Mouse (Mus musculus): ENCODE results near the gene Olfr692. TPM values are rescaled to one million over a fixed set of nuclear protein-coding genes. Genes with fewer than 3 reads are reported as not detected.

The Olfr692 gene
- polyA plus RNA-seq, 1 experiment from 2014 or later: not detected

GRCm38 (mm10) chr7:105372912-105373311 lies 4.9 kb downstream of the Olfr692 start:
- Histone ChIP-seq H3K9ac (ENCODE audit: low read depth, low read length) (no peak overlapping the region), H3K4me2 (ENCODE audit: low read length) (no peak overlapping the region), H3K36me3 (ENCODE audit: control insufficient read depth, insufficient read depth, low read length) (peaks cover 11% of the 10 kb centered on the region), H3K4me1 (ENCODE audit: control insufficient read depth, insufficient read depth, low read depth, low read length) (no peaks in the 10 kb centered on the region), H3K27me3 (replicated peaks; ENCODE audit: control insufficient read depth, insufficient read depth, low read length) (no peaks in the 10 kb centered on the region), H3K27ac (ENCODE audit: low read depth, low read length) (no peak overlapping the region), H3K4me3 (ENCODE audit: low read length) (no peak overlapping the region), H3K9me3 (ENCODE audit: control insufficient read depth, low read length) (no peaks in the 10 kb centered on the region)
- WGBS: 95% methylated on average over 1 of the region's 1 CpGs
- no peak for ATAC-seq

GRCm38 (mm10) chr7:105373509-105373908 lies 5.5 kb downstream of the Olfr692 start:
- no peak for ATAC-seq
- Histone ChIP-seq H3K27me3 (replicated peaks; ENCODE audit: control insufficient read depth, insufficient read depth, low read length) (no peaks in the 10 kb centered on the region), H3K27ac (ENCODE audit: low read depth, low read length) (no peak overlapping the region), H3K4me3 (ENCODE audit: low read length) (no peak overlapping the region), H3K9ac (ENCODE audit: low read depth, low read length) (no peak overlapping the region), H3K4me2 (ENCODE audit: low read length) (no peak overlapping the region), H3K4me1 (ENCODE audit: control insufficient read depth, insufficient read depth, low read depth, low read length) (no peaks in the 10 kb centered on the region), H3K36me3 (ENCODE audit: control insufficient read depth, insufficient read depth, low read length) (peaks cover 17% of the 10 kb centered on the region), H3K9me3 (ENCODE audit: control insufficient read depth, low read length) (no peaks in the 10 kb centered on the region)
- 79% methylated on average over 4 of the region's 4 CpGs for WGBS

- ATAC-seq: no peak
- H3K4me1 ChIP-seq (ENCODE audit: control insufficient read depth, insufficient read depth, low read depth, low read length): no peaks in the 10 kb centered on the region
- H3K4me2 ChIP-seq (ENCODE audit: low read length): no peak overlapping the region
- no peak overlapping the region for H3K4me3 ChIP-seq (ENCODE audit: low read length)
- H3K27me3 ChIP-seq (replicated peaks; ENCODE audit: control insufficient read depth, insufficient read depth, low read length): no peaks in the 10 kb centered on the region
- no peak overlapping the region for H3K27ac ChIP-seq (ENCODE audit: low read depth, low read length)
- no peaks in the 10 kb centered on the region for H3K9me3 ChIP-seq (ENCODE audit: control insufficient read depth, low read length)
- H3K9ac ChIP-seq (ENCODE audit: low read depth, low read length): no peak overlapping the region
- peaks cover 22% of the 10 kb centered on the region for H3K36me3 ChIP-seq (ENCODE audit: control insufficient read depth, insufficient read depth, low read length)
- 96% methylated on average over 3 of the region's 3 CpGs for WGBS
Observed at GRCm38 (mm10) chr7:105373976-105374375, 5.9 kb downstream of the Olfr692 start.

- 100% methylated on average over 1 of the region's 1 CpGs for WGBS
Observed at GRCm38 (mm10) chr7:105374866-105375265, 6.8 kb downstream of the Olfr692 start, which contains the start of gene Gm5901. Gene Gm5901 (plus strand): TSS chr7:105375038.

GRCm38 (mm10) chr7:105380329-105380728 lies 12.3 kb downstream of the Olfr692 start:
- Histone ChIP-seq H3K36me3 (ENCODE audit: control insufficient read depth, insufficient read depth, low read length) (peaks cover 59% of the 10 kb centered on the region), H3K4me1 (ENCODE audit: control insufficient read depth, insufficient read depth, low read depth, low read length) (no peaks in the 10 kb centered on the region), H3K4me3 (ENCODE audit: low read length) (no peak overlapping the region), H3K27ac (ENCODE audit: low read depth, low read length) (no peak overlapping the region), H3K9me3 (ENCODE audit: control insufficient read depth, low read length) (no peaks in the 10 kb centered on the region), H3K4me2 (ENCODE audit: low read length) (no peak overlapping the region), H3K27me3 (replicated peaks; ENCODE audit: control insufficient read depth, insufficient read depth, low read length) (no peaks in the 10 kb centered on the region), H3K9ac (ENCODE audit: low read depth, low read length) (no peak overlapping the region)
- WGBS: 96% methylated on average over 3 of the region's 3 CpGs
- no peak for ATAC-seq

More at GRCm38 (mm10) chr7:105374866-105375265, 6.8 kb downstream of the Olfr692 start, which contains the start of gene Gm5901:
- Histone ChIP-seq H3K27ac (ENCODE audit: low read depth, low read length) (no peak within 1 kb of the TSS), H3K9ac (ENCODE audit: low read depth, low read length) (no peak within 1 kb of the TSS), H3K27me3 (replicated peaks; ENCODE audit: control insufficient read depth, insufficient read depth, low read length) (no peaks in the 10 kb centered on the region), H3K9me3 (ENCODE audit: control insufficient read depth, low read length) (no peaks in the 10 kb centered on the region), H3K4me1 (ENCODE audit: control insufficient read depth, insufficient read depth, low read depth, low read length) (no peaks in the 10 kb centered on the region), H3K4me2 (ENCODE audit: low read length) (no peak within 1 kb of the TSS), H3K36me3 (ENCODE audit: control insufficient read depth, insufficient read depth, low read length) (peaks cover 25% of the 10 kb centered on the region), H3K4me3 (ENCODE audit: low read length) (no peak within 1 kb of the TSS)
- ATAC-seq: no peak

GRCm38 (mm10) chr7:105387696-105388095 lies 19.7 kb downstream of the Olfr692 start:
- Histone ChIP-seq H3K9me3 (ENCODE audit: control insufficient read depth, low read length) (no peaks in the 10 kb centered on the region), H3K27me3 (replicated peaks; ENCODE audit: control insufficient read depth, insufficient read depth, low read length) (no peaks in the 10 kb centered on the region), H3K4me3 (ENCODE audit: low read length) (no peak overlapping the region), H3K27ac (ENCODE audit: low read depth, low read length) (no peak overlapping the region), H3K9ac (ENCODE audit: low read depth, low read length) (no peak overlapping the region), H3K4me1 (ENCODE audit: control insufficient read depth, insufficient read depth, low read depth, low read length) (no peaks in the 10 kb centered on the region), H3K4me2 (ENCODE audit: low read length) (no peak overlapping the region), H3K36me3 (ENCODE audit: control insufficient read depth, insufficient read depth, low read length) (peaks cover 52% of the 10 kb centered on the region)
- 93% methylated on average over 2 of the region's 2 CpGs for WGBS
- no peak for ATAC-seq

GRCm38 (mm10) chr7:105390236-105390635 lies 22.2 kb downstream of the Olfr692 start:
- peaks cover 31% of the 10 kb centered on the region for H3K36me3 ChIP-seq (ENCODE audit: control insufficient read depth, insufficient read depth, low read length)
- no peaks in the 10 kb centered on the region for H3K27me3 ChIP-seq (replicated peaks; ENCODE audit: control insufficient read depth, insufficient read depth, low read length)

GRCm38 (mm10) chr7:105394606-105395005 lies 26.6 kb downstream of the Olfr692 start:
- H3K27ac ChIP-seq (ENCODE audit: low read depth, low read length): no peak overlapping the region
- no peak overlapping the region for H3K4me3 ChIP-seq (ENCODE audit: low read length)
- H3K9ac ChIP-seq (ENCODE audit: low read depth, low read length): no peak overlapping the region
- ATAC-seq: no peak
- no peaks in the 10 kb centered on the region for H3K27me3 ChIP-seq (replicated peaks; ENCODE audit: control insufficient read depth, insufficient read depth, low read length)
- WGBS: 87% methylated on average over 1 of the region's 1 CpGs
- peaks cover 9% of the 10 kb centered on the region for H3K4me1 ChIP-seq (ENCODE audit: control insufficient read depth, insufficient read depth, low read depth, low read length)
- peaks cover under 1% of the 10 kb centered on the region; the same call in 1 of the 2 replicates for H3K36me3 ChIP-seq (ENCODE audit: control insufficient read depth, insufficient read depth, low read length)
- no peak overlapping the region for H3K4me2 ChIP-seq (ENCODE audit: low read length)
- H3K9me3 ChIP-seq (ENCODE audit: control insufficient read depth, low read length): no peaks in the 10 kb centered on the region

More at GRCm38 (mm10) chr7:105390236-105390635, 22.2 kb downstream of the Olfr692 start:
- WGBS: 98% methylated on average over 2 of the region's 2 CpGs
- H3K9ac ChIP-seq (ENCODE audit: low read depth, low read length): no peak overlapping the region
- H3K4me2 ChIP-seq (ENCODE audit: low read length): no peak overlapping the region
- no peaks in the 10 kb centered on the region for H3K9me3 ChIP-seq (ENCODE audit: control insufficient read depth, low read length)
- H3K4me3 ChIP-seq (ENCODE audit: low read length): no peak overlapping the region
- no peak for ATAC-seq
- H3K4me1 ChIP-seq (ENCODE audit: control insufficient read depth, insufficient read depth, low read depth, low read length): no peaks in the 10 kb centered on the region
- no peak overlapping the region for H3K27ac ChIP-seq (ENCODE audit: low read depth, low read length)

GRCm38 (mm10) chr7:105395131-105395820 lies 27.2 kb downstream of the Olfr692 start:
- no peak for ATAC-seq
- H3K4me1 ChIP-seq (ENCODE audit: control insufficient read depth, insufficient read depth, low read depth, low read length): peaks cover 9% of the 10 kb centered on the region
- H3K4me3 ChIP-seq (ENCODE audit: low read length): no peak overlapping the region
- H3K27ac ChIP-seq (ENCODE audit: low read depth, low read length): no peak overlapping the region
- no peak overlapping the region for H3K9ac ChIP-seq (ENCODE audit: low read depth, low read length)
- H3K36me3 ChIP-seq (ENCODE audit: control insufficient read depth, insufficient read depth, low read length): no peaks in the 10 kb centered on the region
- no peaks in the 10 kb centered on the region for H3K9me3 ChIP-seq (ENCODE audit: control insufficient read depth, low read length)
- H3K4me2 ChIP-seq (ENCODE audit: low read length): no peak overlapping the region
- no peaks in the 10 kb centered on the region for H3K27me3 ChIP-seq (replicated peaks; ENCODE audit: control insufficient read depth, insufficient read depth, low read length)
